Mouse (Mus musculus) heart, embryonic 14.5 days (tissue): ENCODE data around the gene Nabp2. TPM values are rescaled to one million over a fixed set of nuclear protein-coding genes. Genes with fewer than 3 reads are reported as not detected.

Experiments used
- ATAC-seq: fragments of 200-750 bp; cut with Nextera tagmentation; 2 replicates; pipeline ENCODE4 v1.8.0; 2017; ENCODE audit warnings: low read depth, moderate TSS enrichment; ENCODE audit not compliant: insufficient number of reproducible peaks, insufficient read depth, low FRiP score
- H3K27ac ChIP-seq, 2 experiments: fragments of 200-500 bp in 1 of 2; fragments of 300-500 bp in 1 of 2; sonication (generic) in 1 of 2; replicated peaks in 1 of 2; 2 replicates each; pipeline ENCODE4 v1.5.1; 2012 to 2014; ENCODE audit warnings: low read depth in 2 of 2, low read length in 2 of 2, control low read depth in 1 of 2, mild to moderate bottlenecking in 1 of 2, mixed read lengths in 1 of 2; ENCODE audit not compliant: control insufficient read depth in 1 of 2, insufficient read depth in 1 of 2
- H3K27me3 ChIP-seq: fragments of 300-500 bp; sonication (generic); 2 replicates; pipeline ENCODE4 v1.6.1; 2014; ENCODE audit warnings: mild to moderate bottlenecking, low read length, control low read depth; ENCODE audit not compliant: control insufficient read depth, insufficient read depth
- H3K36me3 ChIP-seq: fragments of 300-500 bp; sonication (generic); 2 replicates; pipeline ENCODE4 v1.6.1; 2014; ENCODE audit warnings: mild to moderate bottlenecking, control low read depth, low read length, mixed read lengths; ENCODE audit not compliant: control insufficient read depth, insufficient read depth
- H3K4me1 ChIP-seq, 2 experiments: fragments of 200-500 bp in 1 of 2; fragments of 300-500 bp in 1 of 2; sonication (generic) in 1 of 2; 2 replicates each; pipeline ENCODE4 v1.6.1; 2012 to 2014; ENCODE audit warnings: low read length in 2 of 2, control low read depth in 1 of 2, mixed read lengths in 1 of 2; ENCODE audit not compliant: control insufficient read depth in 2 of 2, insufficient read depth in 2 of 2
- H3K4me2 ChIP-seq: fragments of 300-500 bp; sonication (generic); 2 replicates; pipeline ENCODE4 v1.6.1; 2014; ENCODE audit warnings: mild to moderate bottlenecking, low read length
- H3K4me3 ChIP-seq, 2 experiments: fragments of 200-500 bp in 1 of 2; fragments of 300-500 bp in 1 of 2; sonication (generic) in 1 of 2; 2 replicates each; pipeline ENCODE4 v1.5.1; 2012 to 2014; ENCODE audit warnings: low read length in 2 of 2, mild to moderate bottlenecking in 2 of 2, control low read depth in 1 of 2, low read depth in 1 of 2, moderate library complexity in 1 of 2; ENCODE audit not compliant: control insufficient read depth in 1 of 2, insufficient read depth in 1 of 2
- H3K9ac ChIP-seq: fragments of 300-500 bp; sonication (generic); 2 replicates; pipeline ENCODE4 v1.6.1; 2014; ENCODE audit warnings: mild to moderate bottlenecking, low read length
- H3K9me3 ChIP-seq: fragments of 300-500 bp; sonication (generic); 2 replicates; pipeline ENCODE4 v1.6.1; 2016; ENCODE audit warnings: low read length, control low read depth; ENCODE audit not compliant: control insufficient read depth
- WGBS: fragments of 180-500 bp; shearing (Covaris S2); extraction: QIAGEN DNeasy Blood & Tissue Kit; methylation state at CpG from one replicate; pipeline ENCODE4 v1.1.7; 2014; 5-methylcytosine and 5-hydroxymethylcytosine counted together
- polyA plus RNA-seq: library from polyadenylated mRNA; unstranded; fragments of >200 nt; fragmentation: Nextera tagmentation; extraction: Ambion mirVana; gene quantifications from 2 replicates; pipeline ENCODE4 v1.2.1, GENCODE M21; 2014

Gene Nabp2
- polyA plus RNA-seq, 1 experiment from 2014 or later, result 66.6 TPM

DNA sequence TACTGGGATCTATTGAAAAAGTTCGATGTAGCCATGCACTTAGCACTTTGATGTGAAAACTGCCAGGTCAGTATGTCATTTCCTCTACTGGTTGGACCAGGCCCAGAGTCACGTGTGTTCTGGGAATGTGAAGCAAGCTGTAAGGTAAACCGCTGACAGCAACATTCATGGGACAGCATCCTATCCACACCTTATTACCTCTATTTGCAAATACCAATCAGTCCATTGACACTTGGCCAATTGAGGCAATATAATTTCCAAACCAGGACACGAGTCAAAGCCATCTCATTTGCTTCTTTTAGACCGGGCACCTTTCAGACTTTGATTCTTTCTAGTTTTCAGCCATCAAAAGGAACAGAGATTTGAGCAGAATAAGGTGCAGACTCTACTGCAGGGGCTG, 17.8 kb upstream of the Nabp2 start:
- Histone ChIP-seq H3K4me3 (no peak overlapping the region), H3K9ac (no peak overlapping the region), H3K9me3 (no peaks in the 10 kb centered on the region), H3K27ac (no peak overlapping the region), H3K36me3 (peaks cover 73% of the 10 kb centered on the region), H3K4me1 (peaks cover 0 to 4% of the 10 kb centered on the region in 2 experiments; a peak in 1 of 4 replicates), H3K27me3 (no peaks in the 10 kb centered on the region), H3K4me2 (no peak overlapping the region)
- no peak for ATAC-seq
- 92% methylated on average over 5 of the region's 5 CpGs for WGBS

GRCm38 (mm10) chr10:128425260-128425659, 14.0 kb upstream of the Nabp2 start:
- Histone ChIP-seq H3K9ac (no peak overlapping the region), H3K4me2 (no peak overlapping the region), H3K4me1 (peaks cover 0 to 4% of the 10 kb centered on the region in 2 experiments; a peak in 1 of 4 replicates), H3K9me3 (no peaks in the 10 kb centered on the region), H3K4me3 (no peak overlapping the region), H3K27ac (0 out of 4 replicates have a peak overlapping the region, but pooled peaks of 1 of the 2 experiments have one; percentile 55), H3K36me3 (peaks cover 87% of the 10 kb centered on the region), H3K27me3 (no peaks in the 10 kb centered on the region)
- 78% methylated on average over 3 of the region's 3 CpGs for WGBS
- no peak for ATAC-seq

DNA sequence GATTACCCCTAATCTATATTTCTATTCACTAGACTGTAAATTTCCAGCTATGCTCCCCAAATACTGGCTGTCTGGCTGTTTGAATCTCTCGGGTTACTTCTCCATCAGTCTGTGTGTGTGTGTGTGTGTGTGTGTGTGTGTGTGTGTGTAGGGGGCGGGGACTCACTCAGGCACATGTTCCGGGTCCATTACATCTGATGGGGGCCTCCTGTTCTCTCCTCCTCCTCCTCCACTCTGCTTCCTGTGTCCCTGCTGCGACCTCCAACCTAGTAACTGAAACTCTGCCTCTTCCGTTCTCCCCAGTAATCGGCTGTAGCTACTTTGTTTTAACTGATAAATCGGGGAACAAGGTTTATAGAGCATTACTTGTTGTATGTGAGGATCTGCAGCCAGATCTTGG, 13.3 kb upstream of the Nabp2 start:
- peaks cover 87% of the 10 kb centered on the region for H3K36me3 ChIP-seq
- no peaks in the 10 kb centered on the region for H3K9me3 ChIP-seq
- no peaks in the 10 kb centered on the region for H3K27me3 ChIP-seq
- WGBS, result 38% methylated on average over 7 of the region's 7 CpGs
- no peak overlapping the region for H3K4me3 ChIP-seq
- ATAC-seq, result no peak
- no peak overlapping the region for H3K4me2 ChIP-seq
- no peak overlapping the region for H3K9ac ChIP-seq
- H3K27ac ChIP-seq, result peak overlapping the region in 1 of 2 experiments; percentile 55; a peak in 2 of 4 replicates
- H3K4me1 ChIP-seq, result peaks cover 0 to 4% of the 10 kb centered on the region in 2 experiments; a peak in 1 of 4 replicates

DNA sequence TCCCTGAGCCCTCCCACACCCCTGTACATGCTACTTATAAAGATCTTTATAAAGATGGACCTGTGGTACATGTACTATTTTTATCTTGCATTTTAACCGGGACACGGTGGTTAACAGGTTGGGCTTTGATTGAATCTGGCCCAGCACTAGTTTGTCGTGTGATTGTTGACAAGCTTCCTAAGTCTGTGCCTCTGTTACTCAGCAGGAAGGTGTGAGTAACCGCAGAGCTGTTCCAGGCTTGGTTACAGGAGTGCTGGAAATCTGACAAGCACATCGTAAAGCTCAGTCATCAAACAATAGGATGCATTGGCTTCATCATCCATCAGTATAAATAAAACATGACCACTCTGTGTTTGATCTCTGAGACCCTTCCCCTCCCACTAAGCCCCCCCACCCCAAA, 11.1 kb upstream of the Nabp2 start:
- Histone ChIP-seq H3K27me3 (no peaks in the 10 kb centered on the region), H3K27ac (peak overlapping the region in 1 of 2 experiments; percentile 14; a peak in 1 of 4 replicates), H3K4me3 (no peak overlapping the region), H3K9ac (no peak overlapping the region), H3K4me2 (no peak overlapping the region), H3K36me3 (peaks cover 88% of the 10 kb centered on the region), H3K4me1 (peaks cover 0 to 4% of the 10 kb centered on the region in 2 experiments; a peak in 1 of 4 replicates), H3K9me3 (no peaks in the 10 kb centered on the region)
- WGBS, result 47% methylated on average over 5 of the region's 5 CpGs
- ATAC-seq, result no peak

DNA sequence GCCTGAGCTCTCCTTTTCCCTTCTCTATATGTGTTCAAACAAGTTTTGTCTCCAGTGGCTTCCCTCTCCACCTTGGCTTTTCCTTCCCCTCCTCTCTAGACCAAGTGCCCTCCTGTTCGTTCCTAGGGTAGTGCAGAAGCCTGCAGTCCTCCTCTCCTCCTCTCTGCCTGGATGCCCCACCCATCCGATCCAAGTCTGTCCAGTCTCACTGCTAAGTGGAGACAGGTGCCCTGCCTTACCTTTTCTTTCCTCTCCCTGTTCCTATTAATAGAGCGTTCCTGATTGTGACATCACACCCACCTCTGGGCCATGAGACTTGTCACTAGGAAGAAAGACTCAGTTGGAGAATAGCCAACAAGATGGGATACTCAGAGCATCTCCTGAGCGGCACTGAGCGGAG, 3.6 kb upstream of the Nabp2 start:
- Histone ChIP-seq H3K9me3 (no peaks in the 10 kb centered on the region), H3K4me1 (peaks cover 6 to 23% of the 10 kb centered on the region in 2 experiments), H3K27me3 (no peaks in the 10 kb centered on the region), H3K9ac (no peak overlapping the region), H3K27ac (no peak overlapping the region), H3K4me2 (no peak overlapping the region), H3K4me3 (no peak overlapping the region), H3K36me3 (peaks cover 62% of the 10 kb centered on the region)
- ATAC-seq, result no peak
- 76% methylated on average over 5 of the region's 5 CpGs for WGBS

DNA sequence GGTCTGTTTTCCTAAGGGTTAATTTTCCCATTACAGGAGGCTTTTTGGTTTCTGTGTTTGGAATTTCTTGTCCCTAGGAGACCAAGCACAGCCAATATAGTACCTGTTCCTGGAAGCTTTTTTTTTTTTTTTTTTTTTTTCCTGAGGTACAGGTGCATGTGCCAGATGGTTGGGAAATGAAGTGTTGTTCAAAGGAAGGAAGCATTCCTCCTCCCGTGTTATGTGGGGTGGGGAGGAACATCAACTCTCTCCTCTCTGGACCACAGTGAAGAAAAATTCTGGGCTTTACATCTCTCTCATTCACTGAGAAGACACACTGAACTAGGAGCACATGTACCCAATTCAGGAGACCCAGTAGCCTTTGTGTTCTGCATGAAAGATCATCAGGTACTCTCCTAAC, 1.8 kb upstream of the Nabp2 start:
- H3K4me1 ChIP-seq, result peaks cover 10 to 30% of the 10 kb centered on the region in 2 experiments
- WGBS, result 66% methylated on average over 1 of the region's 1 CpGs
- H3K9me3 ChIP-seq, result no peaks in the 10 kb centered on the region
- no peak overlapping the region for H3K27ac ChIP-seq
- H3K27me3 ChIP-seq, result no peaks in the 10 kb centered on the region
- peak overlapping the region; percentile 94; the same call in 1 of the 2 replicates for H3K4me2 ChIP-seq
- no peak overlapping the region for H3K9ac ChIP-seq
- H3K36me3 ChIP-seq, result peaks cover 49% of the 10 kb centered on the region
- ATAC-seq, result no peak
- no peak overlapping the region for H3K4me3 ChIP-seq

DNA sequence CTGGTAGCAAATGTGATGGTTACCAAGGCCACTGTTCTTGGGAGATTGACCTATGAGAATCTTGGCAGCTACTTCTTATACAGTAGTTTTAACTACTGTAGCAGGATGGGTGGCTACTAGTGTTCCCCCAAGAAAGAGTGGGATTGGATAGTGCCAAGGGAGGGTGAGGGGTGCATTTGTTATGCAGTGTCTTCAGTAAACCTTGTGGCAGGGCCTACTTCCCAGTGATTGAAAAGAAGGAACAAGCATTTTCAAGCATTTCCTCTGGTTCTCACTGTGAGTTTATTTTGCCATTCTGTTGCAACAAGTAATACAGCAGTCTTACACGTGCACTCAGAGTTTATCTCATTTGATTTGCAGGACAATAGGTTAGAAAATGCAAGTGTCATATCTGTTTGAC, 1.3 kb upstream of the Nabp2 start:
- 32% methylated on average over 1 of the region's 1 CpGs for whole genome bisulfite sequencing
- Histone ChIP-seq H3K36me3 (peaks cover 49% of the 10 kb centered on the region), H3K27me3 (no peaks in the 10 kb centered on the region), H3K4me2 (peak overlapping the region; percentile 94), H3K27ac (peak overlapping the region in 1 of 2 experiments; percentile 92; a peak in 1 of 4 replicates), H3K4me3 (peak overlapping the region; percentile 80 to 82), H3K9ac (peak overlapping the region; percentile 73), H3K4me1 (peaks cover 10 to 30% of the 10 kb centered on the region in 2 experiments), H3K9me3 (no peaks in the 10 kb centered on the region)
- ATAC-seq, result no peak

DNA sequence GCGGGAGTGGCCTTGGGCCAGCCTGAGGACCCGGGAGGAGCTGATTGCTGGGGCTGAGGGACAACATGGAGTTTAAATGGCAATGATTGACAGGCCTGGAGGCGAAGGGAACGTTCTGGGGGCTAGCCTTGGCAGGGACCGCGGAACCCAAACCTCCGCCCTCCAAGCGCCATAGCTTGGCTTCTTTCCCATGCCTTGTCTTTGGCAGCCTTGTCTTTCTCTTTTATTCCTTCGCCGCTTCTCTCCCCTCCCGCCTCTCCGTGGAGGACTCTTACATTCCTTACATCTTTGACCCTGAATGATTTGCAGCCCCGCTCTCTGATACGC, 726 bp upstream of the Nabp2 start:
- ATAC-seq, result no peak
- Histone ChIP-seq H3K4me3 (peak overlapping the region; percentile 80 to 82), H3K4me1 (peaks cover 10 to 30% of the 10 kb centered on the region in 2 experiments), H3K27me3 (no peaks in the 10 kb centered on the region), H3K27ac (peak overlapping the region; percentile 72 to 92), H3K9me3 (no peaks in the 10 kb centered on the region), H3K36me3 (peaks cover 49% of the 10 kb centered on the region), H3K9ac (peak overlapping the region; percentile 73), H3K4me2 (peak overlapping the region; percentile 94)
- WGBS, result under 1% methylated on average over 14 of the region's 14 CpGs
